Mouse (Mus musculus) stomach, embryonic 14.5 days (tissue): ENCODE data around the gene Nol10. TPM values are rescaled to one million over a fixed set of nuclear protein-coding genes. Genes with fewer than 3 reads are reported as not detected.

Experiments
- ATAC-seq: fragments of 200-750 bp; cut with Nextera tagmentation; 2 replicates; pipeline ENCODE4 v1.8.0; 2017; ENCODE audit warnings: low read depth, moderate TSS enrichment; ENCODE audit not compliant: insufficient number of reproducible peaks, insufficient read depth, low FRiP score
- H3K27ac ChIP-seq: fragments of 300-500 bp; sonication (generic); 2 replicates; pipeline ENCODE4 v1.5.1; 2014; ENCODE audit warnings: mild to moderate bottlenecking, low read length, moderate library complexity, mixed read lengths
- H3K27me3 ChIP-seq: fragments of 300-500 bp; sonication (generic); 2 replicates; pipeline ENCODE4 v1.6.1; 2014; ENCODE audit warnings: low read length, control low read depth, mixed read lengths; ENCODE audit not compliant: control insufficient read depth, insufficient read depth
- H3K36me3 ChIP-seq: fragments of 300-500 bp; sonication (generic); 2 replicates; pipeline ENCODE4 v1.6.1; 2014; ENCODE audit warnings: mild to moderate bottlenecking, control low read depth, low read length, moderate library complexity, mixed read lengths; ENCODE audit not compliant: control insufficient read depth, insufficient read depth
- H3K4me1 ChIP-seq: fragments of 300-500 bp; sonication (generic); 2 replicates; pipeline ENCODE4 v1.6.1; 2014; ENCODE audit warnings: low read length, control low read depth, mixed read lengths; ENCODE audit not compliant: control insufficient read depth, insufficient read depth
- H3K4me2 ChIP-seq: fragments of 300-500 bp; sonication (generic); replicated peaks from 2 replicates; pipeline ENCODE4 v1.6.1; 2014; ENCODE audit warnings: low read depth, low read length, control low read depth
- H3K4me3 ChIP-seq: fragments of 300-500 bp; sonication (generic); 2 replicates; pipeline ENCODE4 v1.5.1; 2014; ENCODE audit warnings: low read depth, low read length, control low read depth
- H3K9ac ChIP-seq: fragments of 300-500 bp; sonication (generic); replicated peaks from 2 replicates; pipeline ENCODE4 v1.6.1; 2014; ENCODE audit warnings: low read depth, mild to moderate bottlenecking, control low read depth, low read length, moderate library complexity, mixed read lengths
- H3K9me3 ChIP-seq: fragments of 300-500 bp; sonication (generic); 2 replicates; pipeline ENCODE4 v1.6.1; 2016; ENCODE audit warnings: low read depth, low read length, control low read depth; ENCODE audit not compliant: control insufficient read depth
- WGBS: fragments of 180-500 bp; shearing (Covaris S2); extraction: QIAGEN DNeasy Blood & Tissue Kit; methylation state at CpG from one replicate; pipeline ENCODE4 v1.1.7; 2014; 5-methylcytosine and 5-hydroxymethylcytosine counted together
- polyA plus RNA-seq: library from polyadenylated mRNA; unstranded; fragments of >200 nt; fragmentation: Nextera tagmentation; extraction: Ambion mirVana; gene quantifications from 2 replicates; pipeline ENCODE4 v1.2.1, GENCODE M21; 2014

The Nol10 gene
- polyA plus RNA-seq, 1 experiment from 2014 or later: 21.0 TPM

GRCm38 (mm10) chr12:17324549-17325470 lies 23.4 kb upstream of the Nol10 start:
- ATAC-seq: 0 out of 2 replicates have a peak, but pooled peaks have one; percentile 42
- H3K27me3 ChIP-seq: peaks cover 15% of the 10 kb centered on the region; the same call in 1 of the 2 replicates
- peak overlapping the region; percentile 80 for H3K4me2 ChIP-seq
- no peaks in the 10 kb centered on the region for H3K9me3 ChIP-seq
- peak overlapping the region; percentile 37 for H3K4me3 ChIP-seq
- WGBS: 4% methylated on average over 51 of the region's 51 CpGs
- no peak overlapping the region for H3K27ac ChIP-seq
- H3K36me3 ChIP-seq: no peaks in the 10 kb centered on the region
- no peak overlapping the region for H3K9ac ChIP-seq
- H3K4me1 ChIP-seq: peaks cover 3% of the 10 kb centered on the region; the same call in 1 of the 2 replicates

DNA sequence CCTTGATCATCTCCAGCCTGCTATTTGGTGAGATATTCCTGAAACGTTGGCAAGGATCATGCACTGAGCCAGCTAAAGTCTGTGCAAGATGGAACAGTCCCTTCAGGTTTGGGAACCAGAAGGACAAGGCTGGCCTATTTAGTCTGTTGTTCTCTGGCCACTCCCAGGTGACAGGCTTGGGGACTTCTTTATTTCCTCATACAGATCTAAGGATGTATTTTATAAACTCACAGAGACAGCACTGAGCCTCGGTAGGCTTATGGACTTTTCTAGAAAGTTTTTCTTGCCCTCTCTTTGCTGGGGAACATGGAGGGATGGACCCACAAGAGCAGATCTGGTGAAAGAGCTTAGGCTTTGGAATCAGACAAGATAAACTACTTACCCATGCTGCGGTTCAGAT lies 19.0 kb upstream of the Nol10 start, which contains the start of gene Atp6v1c2:
Gene Atp6v1c2, minus strand, starts transcription at position 101 of the 400 bp plus-strand sequence.
- Histone ChIP-seq H3K27ac (no peak within 1 kb of the TSS), H3K27me3 (0 out of 2 replicates have a peak, but pooled peaks cover 7% of the 10 kb centered on the region), H3K4me2 (no peak within 1 kb of the TSS), H3K4me1 (peaks cover 3% of the 10 kb centered on the region; the same call in 1 of the 2 replicates), H3K4me3 (no peak within 1 kb of the TSS), H3K36me3 (no peaks in the 10 kb centered on the region), H3K9ac (no peak within 1 kb of the TSS), H3K9me3 (no peaks in the 10 kb centered on the region)
- no peak for ATAC-seq
- WGBS: 64% methylated on average over 3 of the region's 3 CpGs

DNA sequence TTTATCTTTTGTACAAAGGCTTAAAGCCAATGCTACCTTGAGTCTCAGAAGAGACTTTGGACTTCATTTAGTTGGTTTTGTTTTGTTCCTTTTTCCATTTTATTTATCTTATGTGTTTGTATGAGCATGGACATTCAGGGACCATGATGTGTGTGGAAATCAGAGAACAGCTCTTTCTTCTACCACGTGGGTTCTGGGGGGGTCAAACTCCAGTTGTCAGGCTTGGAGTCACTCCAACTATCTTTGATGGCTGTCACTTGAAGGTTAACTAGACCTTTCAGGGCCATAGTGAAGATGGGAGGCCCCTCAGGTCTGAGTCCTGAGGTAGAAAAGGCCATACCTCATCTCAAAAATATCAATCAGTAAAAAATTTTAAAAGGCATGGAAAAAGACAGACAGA lies 14.8 kb upstream of the Nol10 start:
- no peaks in the 10 kb centered on the region for H3K4me1 ChIP-seq
- H3K27me3 ChIP-seq: no peaks in the 10 kb centered on the region
- no peaks in the 10 kb centered on the region for H3K36me3 ChIP-seq
- no peak overlapping the region for H3K27ac ChIP-seq
- WGBS: 23% methylated on average over 1 of the region's 1 CpGs
- H3K9ac ChIP-seq: no peak overlapping the region
- no peak overlapping the region for H3K4me3 ChIP-seq
- H3K4me2 ChIP-seq: no peak overlapping the region
- ATAC-seq: no peak
- no peaks in the 10 kb centered on the region for H3K9me3 ChIP-seq

GRCm38 (mm10) chr12:17338338-17338737 lies 9.9 kb upstream of the Nol10 start:
- Histone ChIP-seq H3K27me3 (no peaks in the 10 kb centered on the region), H3K4me2 (no peak overlapping the region), H3K4me1 (no peaks in the 10 kb centered on the region), H3K36me3 (no peaks in the 10 kb centered on the region), H3K9ac (no peak overlapping the region), H3K27ac (no peak overlapping the region), H3K4me3 (no peak overlapping the region), H3K9me3 (no peaks in the 10 kb centered on the region)
- no peak for ATAC-seq
- 50% methylated on average over 2 of the region's 2 CpGs for WGBS

DNA sequence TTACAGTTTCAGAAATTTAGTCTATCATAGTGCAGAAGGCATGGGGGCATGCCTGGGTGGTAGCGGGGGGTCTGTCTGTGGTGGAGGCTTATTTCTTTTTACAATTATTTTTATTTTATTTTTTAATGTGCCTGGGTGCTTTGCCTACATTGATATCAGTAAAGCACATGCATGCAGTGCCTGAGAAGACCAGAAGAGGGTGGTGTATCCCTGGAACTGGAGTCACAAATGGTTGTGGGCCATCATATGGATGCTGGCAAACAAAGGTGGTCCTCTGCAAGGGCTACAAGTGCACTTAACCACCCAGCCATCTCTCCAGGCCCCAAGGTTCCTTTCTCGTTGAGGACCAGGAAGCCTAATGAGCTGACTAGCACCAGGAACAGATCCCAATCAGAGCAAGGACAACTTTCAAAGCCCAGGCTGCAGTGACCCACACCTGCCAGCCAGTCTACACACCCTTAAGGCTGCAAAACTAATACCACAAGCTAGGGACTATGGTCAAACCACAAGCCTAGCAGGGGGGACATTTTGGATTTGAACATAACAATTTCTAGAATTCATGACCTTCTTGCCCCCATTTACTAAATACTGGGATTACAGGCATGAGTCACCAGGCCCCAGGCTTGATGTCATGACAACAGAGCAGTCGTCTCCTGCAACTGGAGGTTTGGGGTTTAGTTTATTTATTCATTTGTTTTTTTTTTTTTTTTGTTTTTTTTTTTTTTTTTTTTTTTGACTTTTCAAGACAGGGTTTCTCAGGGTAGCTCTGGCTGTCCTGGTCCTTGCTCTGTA lies 8.9 kb upstream of the Nol10 start:
- WGBS: 73% methylated on average over 3 of the region's 3 CpGs
- H3K36me3 ChIP-seq: no peaks in the 10 kb centered on the region
- no peaks in the 10 kb centered on the region for H3K4me1 ChIP-seq
- H3K9me3 ChIP-seq: no peaks in the 10 kb centered on the region
- no peak overlapping the region for H3K27ac ChIP-seq
- H3K9ac ChIP-seq: no peak overlapping the region
- ATAC-seq: no peak
- no peak overlapping the region for H3K4me2 ChIP-seq
- no peaks in the 10 kb centered on the region for H3K27me3 ChIP-seq
- H3K4me3 ChIP-seq: no peak overlapping the region

- H3K27me3 ChIP-seq: no peaks in the 10 kb centered on the region
- 37% methylated on average over 11 of the region's 11 CpGs for WGBS
- peak overlapping the region; percentile 67 for H3K4me3 ChIP-seq
- peak; percentile 31; the same call in 1 of the 2 replicates for ATAC-seq
- H3K9me3 ChIP-seq: no peaks in the 10 kb centered on the region
- H3K36me3 ChIP-seq: peaks cover 7% of the 10 kb centered on the region
- H3K4me1 ChIP-seq: peaks cover 6% of the 10 kb centered on the region; the same call in 1 of the 2 replicates
- peak overlapping the region; percentile 37 for H3K9ac ChIP-seq
- H3K4me2 ChIP-seq: peak overlapping the region; percentile 94
- H3K27ac ChIP-seq: peak overlapping the region; percentile 53; the same call in 1 of the 2 replicates
These were observed 771 bp upstream of the Nol10 start for GRCm38 (mm10) chr12:17347327-17348047.

DNA sequence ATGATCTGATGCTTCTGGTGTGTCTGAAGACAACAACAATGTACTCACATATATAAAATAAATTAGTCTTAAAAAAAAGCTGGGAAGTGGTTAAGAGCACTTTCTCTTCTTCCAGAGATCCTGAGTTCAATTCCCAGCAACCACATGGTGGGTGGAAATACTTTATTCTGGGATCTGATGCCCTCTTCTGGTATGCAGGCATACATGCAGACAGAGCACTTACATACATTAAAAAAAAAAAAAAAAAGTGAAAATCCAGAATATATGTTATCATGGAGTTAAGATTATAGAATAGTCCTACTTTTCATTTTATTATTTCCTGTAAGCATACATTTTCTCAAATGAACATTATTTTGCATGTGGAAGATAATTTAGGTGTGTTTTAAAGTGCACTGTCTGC lies 1.8 kb downstream of the Nol10 start:
- Histone ChIP-seq H3K4me1 (peaks cover 6% of the 10 kb centered on the region; the same call in 1 of the 2 replicates), H3K9ac (no peak overlapping the region), H3K9me3 (no peaks in the 10 kb centered on the region), H3K4me3 (no peak overlapping the region), H3K36me3 (peaks cover 19% of the 10 kb centered on the region), H3K27me3 (no peaks in the 10 kb centered on the region), H3K27ac (no peak overlapping the region), H3K4me2 (no peak overlapping the region)
- ATAC-seq: no peak

GRCm38 (mm10) chr12:17356853-17357252 lies 8.6 kb downstream of the Nol10 start:
- Histone ChIP-seq H3K27ac (no peak overlapping the region), H3K27me3 (no peaks in the 10 kb centered on the region), H3K4me2 (no peak overlapping the region), H3K4me3 (no peak overlapping the region), H3K4me1 (no peaks in the 10 kb centered on the region), H3K9ac (no peak overlapping the region), H3K9me3 (no peaks in the 10 kb centered on the region), H3K36me3 (peaks cover 26% of the 10 kb centered on the region)
- no peak for ATAC-seq
- WGBS: 83% methylated on average over 4 of the region's 4 CpGs
